In genomic region chr16:20775021-20775420, GRCm38 (mm10) we compare ENCODE assay signal across 19 mouse cellular contexts. TPM values are rescaled to one million over a fixed set of nuclear protein-coding genes. Genes with fewer than 3 reads are reported as not detected.
DNase-seq lines count a peak whose midpoint lies in the region; ATAC-seq and TF ChIP-seq lines count a peak whose summit lies in the region.
"Had no signal": no experiment of that assay in that cellular context is flagged by ENCODE, and none has a peak within 500 bp of the region (broad histone marks: within the 10 kb centered on the region; RNA-seq: fewer than 3 reads in every experiment).

No protein-coding gene starts in this region.

- no peak for TF ChIP-seq POLR2A in cerebellum, adult 2 months (IDR thresholded peaks at IDR 0.05; ENCODE audit: borderline replicate concordance, insufficient read depth, low read length)

- ATAC-seq in cerebellum, adult (ENCODE audit: insufficient number of reproducible peaks, low FRiP score, low TSS enrichment), result peak; percentile 71; the same call in 1 of the 2 replicates
- no peak for ATAC-seq in forebrain, embryonic 16.5 days
- ATAC-seq: CD4-positive, CD25-positive, alpha-beta regulatory T cell, adult 4 months; forebrain, embryonic 13.5 days; intestine, embryonic 16.5 days had no signal

- H3K4me3 ChIP-seq in cerebellum, adult 2 months (replicated peaks; ENCODE audit: insufficient read depth, low read depth, low read length), result no peak overlapping the region
- H3K4me3 ChIP-seq in forebrain, embryonic 16.5 days (replicated peaks; ENCODE audit: low read length), result no peak overlapping the region
- H3K4me3 ChIP-seq: embryonic facial prominence, embryonic 10.5 days; forebrain, embryonic 13.5 days; heart, embryonic 12.5 days; hindbrain, embryonic 15.5 days had no signal

- no peaks in the 10 kb centered on the region for H3K27me3 ChIP-seq in cerebellum, adult 2 months (ENCODE audit: control insufficient read depth, insufficient read depth, low read length)
- H3K27me3 ChIP-seq in forebrain, embryonic 16.5 days (replicated peaks; ENCODE audit: control insufficient read depth, insufficient read depth, low read length), result no peaks in the 10 kb centered on the region
- H3K27me3 ChIP-seq: forebrain, embryonic 13.5 days; heart, embryonic 12.5 days; hindbrain, embryonic 15.5 days had no signal

- 8% methylated on average over 5 of the region's 5 CpGs for WGBS in cerebellum, adult 2 months
- WGBS in forebrain, embryonic 16.5 days, result 78% methylated on average over 5 of the region's 5 CpGs

- H3K36me3 ChIP-seq in forebrain, embryonic 16.5 days (ENCODE audit: control insufficient read depth, insufficient read depth), result no peaks in the 10 kb centered on the region
- H3K36me3 ChIP-seq: embryonic facial prominence, embryonic 10.5 days; G1E; heart, embryonic 12.5 days; hindbrain, embryonic 15.5 days had no signal

- H3K27ac ChIP-seq in cerebellum, adult 2 months (ENCODE audit: insufficient read depth, low read length), result peak overlapping the region; percentile 96
- no peak overlapping the region for H3K27ac ChIP-seq in forebrain, embryonic 16.5 days (ENCODE audit: low read length)
- H3K27ac ChIP-seq: embryonic facial prominence, embryonic 10.5 days; forebrain, embryonic 13.5 days; hindbrain, embryonic 15.5 days had no signal

- no peaks in the 10 kb centered on the region for H3K9me3 ChIP-seq in forebrain, embryonic 16.5 days (ENCODE audit: control insufficient read depth, low read length)
- H3K9me3 ChIP-seq: embryonic facial prominence, embryonic 10.5 days; forebrain, embryonic 13.5 days; G1E; hindbrain, embryonic 15.5 days had no signal

- TF ChIP-seq CTCF in cerebellum, adult 2 months (IDR thresholded peaks at IDR 0.05; ENCODE audit: borderline replicate concordance, insufficient read depth, low read depth, low read length), result no peak

- no peak for DNase-seq in cerebellum, postnatal 4 days (ENCODE audit: low spot score in 2 of 2)
- DNase-seq in cerebellum, adult 2 months, result peak; percentile 56 to 74
- peak; percentile 37 to 42 for DNase-seq in cerebellum, postnatal 10 days
- no peak for DNase-seq in left cerebral cortex, postnatal 4 days
- DNase-seq in right cerebral cortex, postnatal 14 days, result no peak
- DNase-seq: adrenal gland, postnatal 10 days; B cell, adult 2 months; gastrocnemius, postnatal 10 days; heart, postnatal 36 days; kidney, adult 2 months had no signal

- peaks cover 11% of the 10 kb centered on the region for H3K4me1 ChIP-seq in cerebellum, adult 2 months (ENCODE audit: control insufficient read depth, insufficient read depth, low read length)
- H3K4me1 ChIP-seq in forebrain, embryonic 16.5 days (replicated peaks; ENCODE audit: control insufficient read depth, insufficient read depth, low read length), result no peaks in the 10 kb centered on the region
- H3K4me1 ChIP-seq: embryonic facial prominence, embryonic 10.5 days; forebrain, embryonic 13.5 days; heart, embryonic 12.5 days; hindbrain, embryonic 15.5 days had no signal

- intact Hi-C loops in left cerebral cortex, postnatal 4 days (cut with DNase I), result no loop called here

- no peak overlapping the region for H3K4me2 ChIP-seq in forebrain, embryonic 16.5 days (ENCODE audit: low read length)
- H3K4me2 ChIP-seq: forebrain, embryonic 13.5 days; heart, embryonic 12.5 days; hindbrain, embryonic 15.5 days had no signal

- no peak overlapping the region for H3K9ac ChIP-seq in forebrain, embryonic 16.5 days (replicated peaks; ENCODE audit: low read depth, low read length)
- H3K9ac ChIP-seq: forebrain, embryonic 13.5 days; heart, embryonic 12.5 days; hindbrain, embryonic 15.5 days had no signal

RNA-seq across cellular contexts. Expression of gene Thpo, which starts 40.7 kb away (rescaled TPM):
- 15.8 and 19.6 TPM in 2 replicates for polyA plus RNA-seq in cerebellum, adult 2 months (2012; rRNA removed)
- total RNA-seq in left cerebral cortex, postnatal 4 days (2021), result 1 to 10 TPM; 1.2 to 2.3 TPM
- polyA plus RNA-seq in forebrain, embryonic 16.5 days (2015; fragmentation: Nextera tagmentation; extraction: Ambion mirVana), result 0.83 and 1.5 TPM in 2 replicates
- total RNA-seq: G1E had no signal
- polyA plus RNA-seq: CD4-positive, CD25-positive, alpha-beta regulatory T cell, adult 4 months; G1E had no signal

RNA-seq across cellular contexts. Expression of gene Chrd, which starts 42.1 kb away (rescaled TPM):
- 60.1 and 71.4 TPM in 2 replicates for polyA plus RNA-seq in cerebellum, adult 2 months (2012; rRNA removed)
- total RNA-seq in left cerebral cortex, postnatal 4 days (2021), result 10 to 100 TPM; 15.4 to 18.6 TPM
- 4.2 and 4.4 TPM in 2 replicates for polyA plus RNA-seq in forebrain, embryonic 16.5 days (2015; fragmentation: Nextera tagmentation; extraction: Ambion mirVana)
- polyA plus RNA-seq: CD4-positive, CD25-positive, alpha-beta regulatory T cell, adult 4 months; G1E had no signal

RNA-seq across cellular contexts. Expression of gene Clcn2, which starts 57.5 kb away (rescaled TPM):
- 94.4 and 97.2 TPM in 2 replicates for polyA plus RNA-seq in cerebellum, adult 2 months (2012; rRNA removed)
- 10 to 100 TPM; 38.8 to 40.3 TPM for total RNA-seq in left cerebral cortex, postnatal 4 days (2021)
- 15.9 and 20.8 TPM in 2 replicates for polyA plus RNA-seq in forebrain, embryonic 16.5 days (2015; fragmentation: Nextera tagmentation; extraction: Ambion mirVana)

RNA-seq across cellular contexts. Expression of gene Polr2h, which starts 57.6 kb away (rescaled TPM):
- 38.6 and 41.2 TPM in 2 replicates for polyA plus RNA-seq in cerebellum, adult 2 months (2012; rRNA removed)
- 10 to 100 TPM; 30.5 to 32.0 TPM for total RNA-seq in left cerebral cortex, postnatal 4 days (2021)
- 84.5 and 94.4 TPM in 2 replicates for polyA plus RNA-seq in forebrain, embryonic 16.5 days (2015; fragmentation: Nextera tagmentation; extraction: Ambion mirVana)

Comparison
In these comparisons a context has a peak if more than half of its experiments do, and no peak if none do; other contexts are left out.
1. DNase-seq: peak in cerebellum, adult 2 months (2 of 2) and cerebellum, postnatal 10 days (2 of 2); none in cerebellum, postnatal 4 days (0 of 2), left cerebral cortex, postnatal 4 days (single experiment) and right cerebral cortex, postnatal 14 days (single experiment).
2. RNA of gene Chrd, which starts 42.1 kb away (polyA plus RNA-seq): 60.1 to 71.4 TPM in cerebellum, adult 2 months; 4.2 to 4.4 TPM in forebrain, embryonic 16.5 days; every median in the first group is over 10 times any median in the second.